Mouse (Mus musculus) CH12.LX (cell line): ENCODE results near the gene Ric8a.

ENCODE experiments used
- BHLHE40 ChIP-seq: IDR thresholded peaks from 2 replicates; pipeline ENCODE4 v1.6.1; 2011; ENCODE audit warnings: mild to moderate bottlenecking, low read depth, low read length, improper control_type of control experiment
- CHD2 ChIP-seq: IDR thresholded peaks from 2 replicates; pipeline ENCODE4 v1.6.1; 2011; ENCODE audit warnings: low read length, improper control_type of control experiment
- CTCF ChIP-seq, 2 experiments: IDR thresholded peaks in 1 of 2; conservative IDR thresholded peaks in 1 of 2; 2 replicates each; pipeline ENCODE4 v1.5.1; 2011 to 2012; ENCODE audit warnings: low read depth in 2 of 2, low read length in 2 of 2, improper control_type of control experiment in 1 of 2, inconsistent platforms in 1 of 2, mild to moderate bottlenecking in 1 of 2, moderate library complexity in 1 of 2
- EP300 ChIP-seq: IDR thresholded peaks from 2 replicates; pipeline ENCODE4 v1.6.1; 2011; ENCODE audit warnings: low read length, improper control_type of control experiment
- TBP ChIP-seq: conservative IDR thresholded peaks from 2 replicates; pipeline ENCODE4 v1.6.1; 2011; ENCODE audit warnings: low read depth, low read length, improper control_type of control experiment
- TCF12 ChIP-seq: IDR thresholded peaks from 2 replicates; pipeline ENCODE4 v1.6.1; 2014; ENCODE audit warnings: low read depth, mild to moderate bottlenecking, inconsistent platforms, low read length, improper control_type of control experiment

DNA sequence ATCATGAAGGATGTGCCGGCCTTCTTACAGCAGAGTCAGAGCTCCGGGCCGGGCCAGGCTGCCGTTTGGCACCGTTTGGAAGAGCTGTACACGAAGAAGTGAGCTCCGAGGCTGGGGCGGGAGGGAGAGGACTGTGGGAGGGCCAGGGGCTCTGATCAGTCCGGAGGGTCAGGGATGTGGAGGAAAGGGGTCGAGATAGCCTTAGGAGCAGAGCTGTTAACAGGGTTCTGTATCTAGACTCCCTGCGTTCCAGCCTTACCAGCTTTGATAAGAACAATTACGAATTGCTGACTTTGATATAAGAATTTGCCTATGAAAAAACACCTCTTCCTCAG, 25.7 kb downstream of the Ric8a start:
- TF ChIP-seq CHD2 = no peak
- no peak for TF ChIP-seq EP300
- TF ChIP-seq CTCF (conservative IDR thresholded peaks at IDR 0.05 in 1 of 2, IDR thresholded peaks at IDR 0.05 in 1 of 2; ENCODE audit: low read depth in 2 of 2, low read length in 2 of 2) = no peak
- TF ChIP-seq TBP = no peak
- no peak for TF ChIP-seq TCF12
- no peak for TF ChIP-seq BHLHE40
